Mouse (Mus musculus): ENCODE results near the gene Clk4. TPM values are rescaled to one million over a fixed set of nuclear protein-coding genes. Genes with fewer than 3 reads are reported as not detected.

Clk4 gene
- polyA plus RNA-seq, 1 experiment from 2014 or later = 126 TPM

- Histone ChIP-seq H3K36me3 (peaks cover 8% of the 10 kb centered on the region), H3K9me3 (replicated peaks) (no peaks in the 10 kb centered on the region), H3K27ac (peak within 1 kb of the TSS; percentile 90), H3K27me3 (ENCODE audit: low read depth, poor library complexity, severe bottlenecking) (no peaks in the 10 kb centered on the region), H3K4me1 (peaks cover 45% of the 10 kb centered on the region), H3K4me3 (peak within 1 kb of the TSS; percentile 70)
- 1% methylated on average over 38 of the region's 38 CpGs for WGBS
- DNase-seq (ENCODE audit: low spot score) = peak; percentile 88
These were observed 28.1 kb downstream of the Clk4 start, which contains the start of gene Col23a1 for GRCm38 (mm10) chr11:51289564-51290041. TSS of gene Col23a1 (plus strand) at chr11:51289920.

GRCm38 (mm10) chr11:51290066-51290955 lies 28.8 kb downstream of the Clk4 start:
- H3K9me3 ChIP-seq (replicated peaks) = no peaks in the 10 kb centered on the region
- H3K4me1 ChIP-seq = peaks cover 48% of the 10 kb centered on the region
- DNase-seq (ENCODE audit: low spot score) = peak; percentile 82
- H3K27ac ChIP-seq = peak overlapping the region; percentile 90
- no peaks in the 10 kb centered on the region for H3K27me3 ChIP-seq (ENCODE audit: low read depth, poor library complexity, severe bottlenecking)
- peaks cover 9% of the 10 kb centered on the region for H3K36me3 ChIP-seq
- peak overlapping the region; percentile 70 for H3K4me3 ChIP-seq
- WGBS = 1% methylated on average over 74 of the region's 74 CpGs

GRCm38 (mm10) chr11:51293956-51294530 lies 32.5 kb downstream of the Clk4 start:
- Histone ChIP-seq H3K27me3 (ENCODE audit: low read depth, poor library complexity, severe bottlenecking) (no peaks in the 10 kb centered on the region), H3K4me3 (no peak overlapping the region), H3K9me3 (replicated peaks) (no peaks in the 10 kb centered on the region), H3K4me1 (peaks cover 42% of the 10 kb centered on the region), H3K27ac (no peak overlapping the region), H3K36me3 (peaks cover 26% of the 10 kb centered on the region)
- 68% methylated on average over 2 of the region's 2 CpGs for WGBS
- no peak for DNase-seq (ENCODE audit: low spot score)

GRCm38 (mm10) chr11:51295742-51296141 lies 34.2 kb downstream of the Clk4 start:
- Histone ChIP-seq H3K36me3 (peaks cover 26% of the 10 kb centered on the region), H3K27ac (no peak overlapping the region), H3K27me3 (ENCODE audit: low read depth, poor library complexity, severe bottlenecking) (no peaks in the 10 kb centered on the region), H3K4me1 (peaks cover 31% of the 10 kb centered on the region), H3K4me3 (no peak overlapping the region), H3K9me3 (replicated peaks) (no peaks in the 10 kb centered on the region)
- 85% methylated on average over 3 of the region's 3 CpGs for WGBS
- DNase-seq (ENCODE audit: low spot score) = no peak

GRCm38 (mm10) chr11:51298691-51299090 lies 37.2 kb downstream of the Clk4 start:
- WGBS = 88% methylated on average over 4 of the region's 4 CpGs

GRCm38 (mm10) chr11:51302396-51302795 lies 40.9 kb downstream of the Clk4 start:
- no peak for DNase-seq (ENCODE audit: low spot score)
- H3K9me3 ChIP-seq (replicated peaks) = no peaks in the 10 kb centered on the region
- H3K4me3 ChIP-seq = no peak overlapping the region
- no peak overlapping the region for H3K27ac ChIP-seq
- H3K36me3 ChIP-seq = peaks cover 4% of the 10 kb centered on the region; the same call in 1 of the 2 replicates
- H3K27me3 ChIP-seq (ENCODE audit: low read depth, poor library complexity, severe bottlenecking) = no peaks in the 10 kb centered on the region
- H3K4me1 ChIP-seq = peaks cover 34% of the 10 kb centered on the region
- WGBS = 60% methylated on average over 5 of the region's 5 CpGs

More at GRCm38 (mm10) chr11:51298691-51299090, 37.2 kb downstream of the Clk4 start:
- H3K4me3 ChIP-seq = no peak overlapping the region
- no peaks in the 10 kb centered on the region for H3K27me3 ChIP-seq (ENCODE audit: low read depth, poor library complexity, severe bottlenecking)
- no peaks in the 10 kb centered on the region for H3K9me3 ChIP-seq (replicated peaks)
- no peak for DNase-seq (ENCODE audit: low spot score)
- no peak overlapping the region for H3K27ac ChIP-seq
- peaks cover 27% of the 10 kb centered on the region for H3K4me1 ChIP-seq
- H3K36me3 ChIP-seq = peaks cover 26% of the 10 kb centered on the region

GRCm38 (mm10) chr11:51303981-51304553 lies 42.5 kb downstream of the Clk4 start:
- Histone ChIP-seq H3K36me3 (no peaks in the 10 kb centered on the region), H3K4me1 (peaks cover 34% of the 10 kb centered on the region), H3K9me3 (replicated peaks) (no peaks in the 10 kb centered on the region), H3K4me3 (no peak overlapping the region), H3K27ac (no peak overlapping the region), H3K27me3 (ENCODE audit: low read depth, poor library complexity, severe bottlenecking) (no peaks in the 10 kb centered on the region)
- WGBS = 47% methylated on average over 12 of the region's 12 CpGs
- peak; percentile 48 for DNase-seq (ENCODE audit: low spot score)

GRCm38 (mm10) chr11:51308306-51308705 lies 46.8 kb downstream of the Clk4 start:
- no peak for DNase-seq (ENCODE audit: low spot score)
- H3K27me3 ChIP-seq (ENCODE audit: low read depth, poor library complexity, severe bottlenecking) = no peaks in the 10 kb centered on the region
- no peaks in the 10 kb centered on the region for H3K9me3 ChIP-seq (replicated peaks)
- WGBS = 72% methylated on average over 5 of the region's 5 CpGs
- H3K4me1 ChIP-seq = peaks cover 31% of the 10 kb centered on the region
- no peak overlapping the region for H3K27ac ChIP-seq
- no peak overlapping the region for H3K4me3 ChIP-seq
- H3K36me3 ChIP-seq = no peaks in the 10 kb centered on the region

- Histone ChIP-seq H3K4me3 (no peak overlapping the region), H3K36me3 (0 out of 2 replicates have a peak, but pooled peaks cover under 1% of the 10 kb centered on the region), H3K27me3 (ENCODE audit: low read depth, poor library complexity, severe bottlenecking) (no peaks in the 10 kb centered on the region), H3K9me3 (replicated peaks) (no peaks in the 10 kb centered on the region), H3K27ac (no peak overlapping the region), H3K4me1 (peaks cover 8% of the 10 kb centered on the region)
- DNase-seq (ENCODE audit: low spot score) = no peak
- 76% methylated on average over 8 of the region's 8 CpGs for WGBS
These were observed 50.3 kb downstream of the Clk4 start for GRCm38 (mm10) chr11:51311846-51312245.

- no peak for DNase-seq (ENCODE audit: low spot score)
- H3K9me3 ChIP-seq (replicated peaks) = no peaks in the 10 kb centered on the region
- peaks cover 15% of the 10 kb centered on the region; the same call in 1 of the 2 replicates for H3K36me3 ChIP-seq
- peaks cover 8% of the 10 kb centered on the region for H3K4me1 ChIP-seq
- H3K4me3 ChIP-seq = no peak overlapping the region
- 85% methylated on average over 7 of the region's 7 CpGs for WGBS
- H3K27ac ChIP-seq = no peak overlapping the region
- H3K27me3 ChIP-seq (ENCODE audit: low read depth, poor library complexity, severe bottlenecking) = no peaks in the 10 kb centered on the region
These were observed 54.7 kb downstream of the Clk4 start for GRCm38 (mm10) chr11:51315991-51316810.

- Histone ChIP-seq H3K9me3 (replicated peaks) (no peaks in the 10 kb centered on the region), H3K4me1 (peaks cover 6% of the 10 kb centered on the region), H3K36me3 (peaks cover 19% of the 10 kb centered on the region), H3K27me3 (ENCODE audit: low read depth, poor library complexity, severe bottlenecking) (no peaks in the 10 kb centered on the region), H3K27ac (no peak overlapping the region), H3K4me3 (no peak overlapping the region)
- no peak for DNase-seq (ENCODE audit: low spot score)
These were observed 59.1 kb downstream of the Clk4 start for GRCm38 (mm10) chr11:51320609-51321008.

GRCm38 (mm10) chr11:51326908-51327307 lies 65.4 kb downstream of the Clk4 start:
- WGBS = 67% methylated on average over 6 of the region's 6 CpGs
- DNase-seq (ENCODE audit: low spot score) = no peak

More at GRCm38 (mm10) chr11:51326908-51327307, 65.4 kb downstream of the Clk4 start:
- Histone ChIP-seq H3K4me3 (no peak overlapping the region), H3K4me1 (peaks cover 16% of the 10 kb centered on the region), H3K27ac (0 out of 2 replicates have a peak overlapping the region, but pooled peaks have one; percentile 33), H3K36me3 (no peaks in the 10 kb centered on the region), H3K9me3 (replicated peaks) (no peaks in the 10 kb centered on the region), H3K27me3 (ENCODE audit: low read depth, poor library complexity, severe bottlenecking) (no peaks in the 10 kb centered on the region)
